Mouse (Mus musculus) duodenum, adult 2 months (tissue): ENCODE data around the gene Olfr726. TPM values are rescaled to one million over a fixed set of nuclear protein-coding genes. Genes with fewer than 3 reads are reported as not detected.

ENCODE experiments used
- polyA plus RNA-seq: library from polyadenylated mRNA; depleted of rRNA; stranded (reverse); fragments of >200 nt; gene quantifications from 2 replicates; pipeline ENCODE4 v1.2.3, GENCODE M21; 2012; ENCODE audit warnings: low replicate concordance; rRNA removed

Gene Olfr726
- not detected in 2 replicates for polyA plus RNA-seq

DNA sequence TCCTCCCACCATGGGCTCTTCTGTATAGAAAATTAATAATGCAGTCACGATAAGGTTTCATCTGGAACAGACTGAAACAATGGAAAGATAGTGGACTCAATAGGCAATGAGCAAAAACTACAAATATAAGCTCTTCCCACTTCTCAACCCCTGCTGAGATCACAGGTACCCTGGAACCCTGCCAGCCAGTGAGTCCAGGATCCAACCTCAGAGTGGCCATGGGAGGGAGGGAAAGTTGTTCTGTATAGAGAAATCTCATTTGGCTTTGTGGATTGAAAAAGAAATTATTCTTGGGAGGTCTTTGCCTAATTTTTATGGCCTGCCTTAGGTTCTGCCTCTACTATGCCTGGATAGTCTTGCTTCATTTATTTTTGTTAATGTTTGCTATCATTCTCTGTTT, at the start of gene Olfr726:
TSS of gene Olfr726 (minus strand) at position 101 of the 400 bp plus-strand sequence.

DNA sequence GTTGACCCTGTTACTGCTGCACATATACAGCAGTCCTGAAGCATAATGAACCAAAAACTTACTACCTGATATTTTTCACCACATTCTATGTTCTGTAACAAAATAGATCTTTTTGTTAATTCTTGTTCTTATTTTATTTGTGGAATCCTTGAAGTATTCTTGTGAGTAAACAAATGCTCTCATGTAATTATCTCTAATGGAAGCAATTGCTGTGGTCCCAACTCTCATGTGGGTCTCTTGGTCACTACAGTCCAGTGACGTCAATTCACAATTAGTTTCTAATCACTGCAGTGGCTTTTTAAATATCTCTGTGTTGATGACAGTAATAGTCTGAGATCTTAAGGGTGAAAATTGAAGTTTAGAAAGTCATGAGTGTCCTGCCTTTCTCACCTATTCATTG, 32.1 kb upstream of the Olfr726 start, which contains the start of gene Olfr727:
TSS of gene Olfr727 (plus strand) at position 301 of the 400 bp plus-strand sequence.

DNA sequence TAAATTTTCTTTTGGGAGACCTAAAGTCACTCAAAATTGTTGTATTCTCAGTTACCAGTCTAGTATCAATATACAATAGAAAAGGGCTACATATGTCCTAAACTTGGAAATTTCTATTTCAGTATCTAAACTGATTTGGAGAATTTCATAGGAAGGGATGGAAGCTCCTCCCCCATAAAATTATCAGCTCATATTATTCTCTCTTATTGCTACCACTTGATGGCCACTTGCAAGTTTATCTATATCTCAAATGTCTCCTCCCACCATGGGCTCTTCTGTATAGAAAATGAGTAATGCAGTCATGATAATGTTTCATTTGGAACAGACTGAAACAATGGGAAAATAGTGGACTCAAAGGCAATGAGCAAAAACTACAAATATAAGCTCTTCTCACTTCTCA, 50.5 kb downstream of the Olfr726 start, which contains the start of gene Olfr725:
TSS of gene Olfr725 (minus strand) at position 101 of the 400 bp plus-strand sequence.

Other genes starting within 250 kb of the Olfr726 start
- not detected in 2 replicates for gene Olfr722, start 189.0 kb downstream of the Olfr726 start, polyA plus RNA-seq
- gene Olfr723, start 159.2 kb downstream of the Olfr726 start, polyA plus RNA-seq, result not detected in 2 replicates
- gene Olfr724, start 127.7 kb downstream of the Olfr726 start, polyA plus RNA-seq, result not detected in 2 replicates
- not detected in 2 replicates for gene Olfr725, start 50.6 kb downstream of the Olfr726 start, polyA plus RNA-seq
- gene Olfr727, start 32.2 kb upstream of the Olfr726 start, polyA plus RNA-seq, result not detected in 2 replicates
- not detected in 2 replicates for gene Olfr728, start 51.7 kb upstream of the Olfr726 start, polyA plus RNA-seq
- gene Olfr729, start 62.0 kb upstream of the Olfr726 start, polyA plus RNA-seq, result not detected in 2 replicates
- gene Olfr730, start 97.2 kb upstream of the Olfr726 start, polyA plus RNA-seq, result not detected in 2 replicates
- gene Olfr731, start 150.9 kb upstream of the Olfr726 start, polyA plus RNA-seq, result not detected in 2 replicates
- gene Olfr732, start 193.3 kb upstream of the Olfr726 start, polyA plus RNA-seq, result not detected in 2 replicates
- not detected in 2 replicates for gene Olfr733, start 210.6 kb upstream of the Olfr726 start, polyA plus RNA-seq
- not detected in 2 replicates for gene Olfr734, start 235.8 kb upstream of the Olfr726 start, polyA plus RNA-seq